Mouse (Mus musculus): ENCODE data around the gene Gins1.

DNA sequence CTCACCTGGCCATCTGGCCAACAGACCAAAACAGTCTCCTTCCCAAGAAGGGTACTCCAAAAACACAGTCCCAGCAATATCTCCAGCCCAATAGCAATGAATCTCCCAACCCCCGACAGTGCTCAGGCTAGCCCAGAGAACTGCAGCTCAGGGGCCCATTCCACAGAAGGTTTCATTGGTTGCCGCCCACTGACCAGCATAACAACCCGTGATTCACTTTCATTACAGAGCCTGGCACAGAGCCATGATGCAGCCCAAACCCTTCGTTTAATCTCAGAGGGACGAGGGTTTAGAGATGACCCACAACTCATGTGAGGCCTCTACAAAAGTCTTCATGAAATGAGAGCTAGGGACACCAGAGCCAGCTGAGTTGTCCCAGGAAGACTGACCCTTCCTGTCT is 43.6 kb downstream of the Gins1 start:
- TF ChIP-seq CTCF (IDR thresholded peaks at IDR 0.05; ENCODE audit: extremely low read depth, insufficient read depth, insufficient read length, insufficient replicate concordance) (no peak), POLR2A (IDR thresholded peaks at IDR 0.05; ENCODE audit: low read depth, low read length) (no peak)

Data from spleen, adult 2 months (tissue).